Mouse (Mus musculus) hindbrain, postnatal 0 days (tissue): Measurements from ENCODE around the gene Sft2d2. TPM values are rescaled to one million over a fixed set of nuclear protein-coding genes. Genes with fewer than 3 reads are reported as not detected.

Experiments used
- ATAC-seq: fragments of 200-750 bp; cut with Nextera tagmentation; 2 replicates; pipeline ENCODE4 v1.8.0; 2017; ENCODE audit warnings: mild to moderate bottlenecking, moderate TSS enrichment, moderate library complexity
- DNase-seq: peaks from one replicate; pipeline ENCODE4 v3.0.0-alpha.2; 2015; ENCODE audit warnings: low spot score
- H3K27ac ChIP-seq: fragments of 300-500 bp; sonication (generic); 2 replicates; pipeline ENCODE4 v1.5.1; 2014; ENCODE audit warnings: mild to moderate bottlenecking
- H3K27me3 ChIP-seq: fragments of 300-500 bp; sonication (generic); 2 replicates; pipeline ENCODE4 v1.6.1; 2014; ENCODE audit warnings: low read length, mixed read lengths; ENCODE audit not compliant: insufficient read depth
- H3K36me3 ChIP-seq: fragments of 300-500 bp; sonication (generic); 2 replicates; pipeline ENCODE4 v1.6.1; 2014; ENCODE audit warnings: low read length, mixed read lengths; ENCODE audit not compliant: insufficient read depth
- H3K4me1 ChIP-seq: fragments of 300-500 bp; sonication (generic); 2 replicates; pipeline ENCODE4 v1.6.1; 2014; ENCODE audit warnings: antibody characterized with exemption, low read length, mixed read lengths; ENCODE audit not compliant: insufficient read depth
- H3K4me2 ChIP-seq: fragments of 300-500 bp; sonication (generic); 2 replicates; pipeline ENCODE4 v1.6.1; 2014; ENCODE audit warnings: low read depth, mild to moderate bottlenecking, low read length, moderate library complexity, mixed read lengths
- H3K4me3 ChIP-seq: fragments of 300-500 bp; sonication (generic); 2 replicates; pipeline ENCODE4 v1.5.1; 2014; ENCODE audit warnings: low read length
- H3K9ac ChIP-seq: fragments of 300-500 bp; sonication (generic); replicated peaks from 2 replicates; pipeline ENCODE4 v1.6.1; 2014; ENCODE audit warnings: mild to moderate bottlenecking, low read length, moderate library complexity, mixed read lengths
- H3K9me3 ChIP-seq: fragments of 300-500 bp; sonication (generic); 2 replicates; pipeline ENCODE4 v1.6.1; 2016; ENCODE audit warnings: low read length, mixed read lengths
- CTCF ChIP-seq: IDR thresholded peaks from 2 replicates; pipeline ENCODE4 v1.5.1; 2016; ENCODE audit warnings: antibody characterized with exemption, control low read depth, low read depth
- WGBS: fragments of 180-500 bp; shearing (Covaris S2); extraction: QIAGEN DNeasy Blood & Tissue Kit; methylation state at CpG from one replicate; pipeline ENCODE4 v1.1.7; 2014; 5-methylcytosine and 5-hydroxymethylcytosine counted together
- polyA plus RNA-seq: library from polyadenylated mRNA; unstranded; fragments of >200 nt; fragmentation: Nextera tagmentation; extraction: Ambion mirVana; gene quantifications from 2 replicates; pipeline ENCODE4 v1.2.1, GENCODE M21; 2015
- total RNA-seq: library from RNA; depleted of rRNA; stranded (reverse); fragments of >200 nt; gene quantifications from 2 replicates; pipeline ENCODE4 v1.2.3, GENCODE M21; 2014; rRNA removed

Gene Sft2d2
- total and polyA plus RNA-seq, 2 experiments from 2014 or later, result 6.5 to 17.0 TPM

GRCm38 (mm10) chr1:165140227-165140626 is 54.0 kb downstream of the Sft2d2 start:
- no peak overlapping the region for H3K4me2 ChIP-seq
- no peak for TF ChIP-seq CTCF
- ATAC-seq (no peak), DNase-seq (no peak)
- H3K36me3 ChIP-seq, result no peaks in the 10 kb centered on the region
- no peaks in the 10 kb centered on the region for H3K4me1 ChIP-seq
- H3K27me3 ChIP-seq, result no peaks in the 10 kb centered on the region
- no peak overlapping the region for H3K27ac ChIP-seq
- no peak overlapping the region for H3K9ac ChIP-seq
- no peaks in the 10 kb centered on the region for H3K9me3 ChIP-seq
- 80% methylated on average over 3 of the region's 3 CpGs for WGBS
- no peak overlapping the region for H3K4me3 ChIP-seq

GRCm38 (mm10) chr1:165133858-165134257 is 60.4 kb downstream of the Sft2d2 start:
- no peak for DNase-seq
- WGBS, result 82% methylated on average over 2 of the region's 2 CpGs
- no peak for TF ChIP-seq CTCF
- H3K4me1 ChIP-seq, result no peaks in the 10 kb centered on the region
- no peak for ATAC-seq
- no peaks in the 10 kb centered on the region for H3K36me3 ChIP-seq
- no peak overlapping the region for H3K4me2 ChIP-seq
- H3K27ac ChIP-seq, result no peak overlapping the region
- H3K4me3 ChIP-seq, result no peak overlapping the region
- no peaks in the 10 kb centered on the region for H3K27me3 ChIP-seq
- H3K9me3 ChIP-seq, result no peaks in the 10 kb centered on the region
- no peak overlapping the region for H3K9ac ChIP-seq

GRCm38 (mm10) chr1:165133279-165133678 is 61.0 kb downstream of the Sft2d2 start:
- Histone ChIP-seq H3K9ac (no peak overlapping the region), H3K4me3 (no peak overlapping the region), H3K4me2 (no peak overlapping the region), H3K4me1 (no peaks in the 10 kb centered on the region), H3K27ac (no peak overlapping the region), H3K9me3 (no peaks in the 10 kb centered on the region), H3K27me3 (no peaks in the 10 kb centered on the region), H3K36me3 (no peaks in the 10 kb centered on the region)
- DNase-seq (no peak), ATAC-seq (no peak)
- no peak for TF ChIP-seq CTCF
- 63% methylated on average over 5 of the region's 5 CpGs for WGBS

- Histone ChIP-seq H3K27ac (no peak overlapping the region), H3K27me3 (no peaks in the 10 kb centered on the region), H3K9me3 (no peaks in the 10 kb centered on the region), H3K9ac (no peak overlapping the region), H3K4me1 (no peaks in the 10 kb centered on the region), H3K36me3 (no peaks in the 10 kb centered on the region), H3K4me3 (no peak overlapping the region), H3K4me2 (no peak overlapping the region)
- peak; percentile 95 for TF ChIP-seq CTCF
- peak; percentile 75 for ATAC-seq
- peak; percentile 93 for DNase-seq
- 72% methylated on average over 14 of the region's 14 CpGs for WGBS
Measured at GRCm38 (mm10) chr1:165132187-165132877, 61.9 kb downstream of the Sft2d2 start.

GRCm38 (mm10) chr1:165129573-165129972 is 64.7 kb downstream of the Sft2d2 start:
- WGBS, result 54% methylated on average over 5 of the region's 5 CpGs
- no peaks in the 10 kb centered on the region for H3K27me3 ChIP-seq
- peak; percentile 18 for DNase-seq

More at GRCm38 (mm10) chr1:165129573-165129972, 64.7 kb downstream of the Sft2d2 start:
- Histone ChIP-seq H3K4me3 (no peak overlapping the region), H3K9ac (no peak overlapping the region), H3K27ac (no peak overlapping the region), H3K36me3 (no peaks in the 10 kb centered on the region), H3K4me1 (no peaks in the 10 kb centered on the region), H3K4me2 (no peak overlapping the region), H3K9me3 (no peaks in the 10 kb centered on the region)
- TF ChIP-seq CTCF, result no peak
- no peak for ATAC-seq

Other genes starting within 250 kb of the Sft2d2 start
- gene Tbx19, start 33.7 kb downstream of the Sft2d2 start, total RNA-seq, result not detected in 2 replicates
- not detected in 2 replicates for gene Tbx19, start 33.7 kb downstream of the Sft2d2 start, polyA plus RNA-seq
- gene Tiprl, start 42.6 kb upstream of the Sft2d2 start, total RNA-seq, result 37.1 and 37.9 TPM in 2 replicates
- gene Tiprl, start 42.6 kb upstream of the Sft2d2 start, polyA plus RNA-seq, result 124 and 129 TPM in 2 replicates
- gene Gpr161, start 101.4 kb upstream of the Sft2d2 start, total RNA-seq, result 49.7 and 52.0 TPM in 2 replicates
- 2.1 and 2.4 TPM in 2 replicates for gene Gpr161, start 101.4 kb upstream of the Sft2d2 start, polyA plus RNA-seq